Mouse (Mus musculus) forelimb bud, embryonic 11.5 days (tissue): Measurements from ENCODE around the gene Rarb.

Source experiments
- DNase-seq: peaks from one replicate; pipeline ENCODE4 v3.0.0-alpha.2; 2012; ENCODE audit warnings: low read depth, low spot score

The Rarb gene

GRCm38 (mm10) chr14:16439385-16440126, 379.4 kb downstream of the Rarb start:
- no peak for DNase-seq

- DNase-seq, result no peak
Measured at GRCm38 (mm10) chr14:16437386-16437785, 381.6 kb downstream of the Rarb start.

- DNase-seq, result peak; percentile 72
Measured at GRCm38 (mm10) chr14:16434396-16435171, 384.4 kb downstream of the Rarb start.

- DNase-seq, result no peak
Measured at GRCm38 (mm10) chr14:16433206-16433605, 385.8 kb downstream of the Rarb start.

- no peak for DNase-seq
Measured at GRCm38 (mm10) chr14:16432550-16432949, 386.4 kb downstream of the Rarb start.

- no peak for DNase-seq
Measured at GRCm38 (mm10) chr14:16431941-16432499, 386.9 kb downstream of the Rarb start.

- DNase-seq, result no peak
Measured at GRCm38 (mm10) chr14:16427569-16427968, 391.4 kb downstream of the Rarb start.

- DNase-seq, result no peak
Measured at GRCm38 (mm10) chr14:16414163-16414562, 404.8 kb downstream of the Rarb start.

- no peak for DNase-seq
Measured at GRCm38 (mm10) chr14:16405187-16405586, 413.8 kb downstream of the Rarb start.

- no peak for DNase-seq
Measured at GRCm38 (mm10) chr14:16384783-16385182, 434.2 kb downstream of the Rarb start.
